Mouse (Mus musculus) kidney, embryonic 15.5 days (tissue): ENCODE data around the gene Adgrv1. TPM values are rescaled to one million over a fixed set of nuclear protein-coding genes. Genes with fewer than 3 reads are reported as not detected.

Experiments
- microRNA-seq: library from miRNA; unstranded; fragments of <30 nt; microRNA quantifications from one replicate; pipeline ENCODE4, GENCODE M21; 2016
- polyA plus RNA-seq: library from polyadenylated mRNA; unstranded; fragments of >200 nt; fragmentation: Nextera tagmentation; extraction: Ambion mirVana; gene quantifications from 2 replicates; pipeline ENCODE4 v1.2.1, GENCODE M21; 2015

The Adgrv1 gene
- polyA plus RNA-seq, 1 experiment from 2014 or later = 4.3 TPM

Small RNAs within 50 kb of the gene (microRNA-seq; reads per million reads assigned to microRNA genes)
- not detected for gene Gm25241

Other genes starting within 250 kb of the Adgrv1 start
- 21.4 and 24.5 TPM in 2 replicates for gene Lysmd3, start 24.5 kb upstream of the Adgrv1 start, polyA plus RNA-seq
- gene Polr3g, start 77.9 kb upstream of the Adgrv1 start, polyA plus RNA-seq = 10.4 and 12.9 TPM in 2 replicates
- 7.1 and 7.2 TPM in 2 replicates for gene Mblac2, start 78.2 kb upstream of the Adgrv1 start, polyA plus RNA-seq
- 208 and 211 TPM in 2 replicates for gene Cetn3, start 149.9 kb upstream of the Adgrv1 start, polyA plus RNA-seq